Mouse (Mus musculus) megakaryocyte-erythroid progenitor cell, adult 5 weeks (primary cell): ENCODE results near the gene Rasgrf2. TPM values are rescaled to one million over a fixed set of nuclear protein-coding genes. Genes with fewer than 3 reads are reported as not detected.

Experiments used
- polyA plus RNA-seq: library from polyadenylated mRNA; stranded (reverse); fragments of >175 nt; gene quantifications from 2 replicates; pipeline ENCODE4 v1.2.3, GENCODE M21; 2012

Gene Rasgrf2
- polyA plus RNA-seq = 0.06 and 0.18 TPM in 2 replicates

GRCm38 (mm10) chr13:92131384-92132150, at the start of gene Rasgrf2:
Rasgrf2 (minus strand) TSS chr13:92131656.

DNA sequence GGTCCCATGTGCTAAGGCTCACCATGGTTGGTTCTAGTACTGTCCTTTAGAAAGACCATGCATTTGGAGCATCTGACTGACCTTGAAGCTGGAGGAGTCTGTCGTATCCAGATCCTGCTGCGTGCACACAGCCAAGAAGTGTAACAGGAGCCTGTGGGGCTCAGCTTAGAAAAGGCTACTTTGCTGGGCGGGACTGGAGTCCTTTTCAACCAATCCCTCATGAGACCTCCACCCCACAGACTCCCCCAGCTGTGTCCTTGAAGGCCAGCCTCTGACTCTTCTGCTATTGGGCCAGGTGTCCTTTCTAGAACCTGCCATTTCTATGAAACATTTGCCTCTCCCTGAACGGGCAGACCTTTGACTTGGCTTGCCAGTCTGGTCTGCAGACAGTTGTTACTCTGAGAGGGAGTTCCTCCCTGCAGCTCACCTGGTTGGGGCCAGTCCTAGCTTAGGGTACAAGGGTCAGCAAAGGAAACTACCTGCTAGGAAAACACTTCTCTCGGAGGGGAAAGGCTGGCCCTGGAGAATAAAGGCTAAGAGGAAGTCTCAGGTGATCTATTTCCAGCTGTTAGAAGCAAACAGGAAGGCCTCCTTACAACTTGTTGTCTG, 254.6 kb downstream of the Rasgrf2 start, which contains the start of gene Ckmt2:
TSS of gene Ckmt2 (minus strand) at position 145 of the 609 bp plus-strand sequence.

Other genes with a start within 250 kb of the Rasgrf2 start
- gene Gm20379, start 174.3 kb upstream of the Rasgrf2 start, polyA plus RNA-seq = not detected in 2 replicates
- gene Dhfr, start 223.1 kb upstream of the Rasgrf2 start, polyA plus RNA-seq = 1.1 and 1.4 TPM in 2 replicates
- gene Msh3, start 223.3 kb upstream of the Rasgrf2 start, polyA plus RNA-seq = 18.6 and 27.8 TPM in 2 replicates